Mouse (Mus musculus): ENCODE data around the gene Macrod1. TPM values are rescaled to one million over a fixed set of nuclear protein-coding genes. Genes with fewer than 3 reads are reported as not detected.

The Macrod1 gene
- polyA plus RNA-seq, 1 experiment from 2014 or later = 22.1 TPM

GRCm38 (mm10) chr19:7117653-7118307, 61.2 kb downstream of the Macrod1 start:
- Histone ChIP-seq H3K4me2 (replicated peaks) (no peak overlapping the region), H3K27me3 (peaks cover 3% of the 10 kb centered on the region; the same call in 1 of the 2 replicates), H3K9ac (no peak overlapping the region), H3K36me3 (no peaks in the 10 kb centered on the region), H3K9me3 (replicated peaks) (no peaks in the 10 kb centered on the region), H3K27ac (replicated peaks) (no peak overlapping the region), H3K4me3 (replicated peaks) (no peak overlapping the region), H3K4me1 (peaks cover 45% of the 10 kb centered on the region)
- no peak for ATAC-seq (ENCODE audit: insufficient number of reproducible peaks, low FRiP score, low TSS enrichment, low read depth)
- WGBS = 65% methylated on average over 8 of the region's 8 CpGs

- no peak for ATAC-seq (ENCODE audit: insufficient number of reproducible peaks, low FRiP score, low TSS enrichment, low read depth)
- WGBS = 70% methylated on average over 11 of the region's 11 CpGs
- H3K36me3 ChIP-seq = no peaks in the 10 kb centered on the region
- no peak overlapping the region for H3K9ac ChIP-seq
- H3K27ac ChIP-seq (replicated peaks) = no peak overlapping the region
- peaks cover 25% of the 10 kb centered on the region for H3K4me1 ChIP-seq
- no peak overlapping the region for H3K4me2 ChIP-seq (replicated peaks)
- no peaks in the 10 kb centered on the region for H3K9me3 ChIP-seq (replicated peaks)
- H3K27me3 ChIP-seq = peaks cover 3% of the 10 kb centered on the region; the same call in 1 of the 2 replicates
- no peak overlapping the region for H3K4me3 ChIP-seq (replicated peaks)
These were observed 64.6 kb downstream of the Macrod1 start for GRCm38 (mm10) chr19:7121252-7121651.

GRCm38 (mm10) chr19:7122277-7122676, 65.7 kb downstream of the Macrod1 start:
- no peaks in the 10 kb centered on the region for H3K9me3 ChIP-seq (replicated peaks)
- H3K4me3 ChIP-seq (replicated peaks) = no peak overlapping the region
- no peak overlapping the region for H3K9ac ChIP-seq
- H3K4me1 ChIP-seq = peaks cover 21% of the 10 kb centered on the region
- no peak overlapping the region for H3K4me2 ChIP-seq (replicated peaks)
- peaks cover 3% of the 10 kb centered on the region; the same call in 1 of the 2 replicates for H3K27me3 ChIP-seq
- 0 out of 2 replicates have a peak, but pooled peaks have one; percentile 31 for ATAC-seq (ENCODE audit: insufficient number of reproducible peaks, low FRiP score, low TSS enrichment, low read depth)
- H3K36me3 ChIP-seq = no peaks in the 10 kb centered on the region
- H3K27ac ChIP-seq (replicated peaks) = no peak overlapping the region; the same call in 1 of the 2 replicates
- WGBS = 45% methylated on average over 4 of the region's 4 CpGs

- Histone ChIP-seq H3K4me2 (replicated peaks) (no peak overlapping the region), H3K27ac (replicated peaks) (no peak overlapping the region; the same call in 1 of the 2 replicates), H3K4me3 (replicated peaks) (no peak overlapping the region), H3K36me3 (no peaks in the 10 kb centered on the region), H3K9me3 (replicated peaks) (no peaks in the 10 kb centered on the region), H3K9ac (no peak overlapping the region), H3K27me3 (peaks cover 3% of the 10 kb centered on the region; the same call in 1 of the 2 replicates), H3K4me1 (peaks cover 23% of the 10 kb centered on the region)
- 38% methylated on average over 10 of the region's 10 CpGs for WGBS
- 0 out of 2 replicates have a peak, but pooled peaks have one; percentile 6 for ATAC-seq (ENCODE audit: insufficient number of reproducible peaks, low FRiP score, low TSS enrichment, low read depth)
These were observed 66.2 kb downstream of the Macrod1 start for GRCm38 (mm10) chr19:7122698-7123306.

GRCm38 (mm10) chr19:7125526-7126156, 69.0 kb downstream of the Macrod1 start:
- Histone ChIP-seq H3K4me2 (replicated peaks) (no peak overlapping the region), H3K27me3 (no peaks in the 10 kb centered on the region), H3K27ac (replicated peaks) (no peak overlapping the region), H3K4me1 (peaks cover 45% of the 10 kb centered on the region), H3K4me3 (replicated peaks) (no peak overlapping the region), H3K9me3 (replicated peaks) (no peaks in the 10 kb centered on the region), H3K36me3 (no peaks in the 10 kb centered on the region), H3K9ac (no peak overlapping the region)
- no peak for ATAC-seq (ENCODE audit: insufficient number of reproducible peaks, low FRiP score, low TSS enrichment, low read depth)
- whole genome bisulfite sequencing = 75% methylated on average over 4 of the region's 4 CpGs

GRCm38 (mm10) chr19:7126209-7126608, 69.6 kb downstream of the Macrod1 start:
- H3K27ac ChIP-seq (replicated peaks) = no peak overlapping the region
- H3K9ac ChIP-seq = no peak overlapping the region
- WGBS = 79% methylated on average over 1 of the region's 1 CpGs
- H3K4me2 ChIP-seq (replicated peaks) = no peak overlapping the region
- peaks cover 45% of the 10 kb centered on the region for H3K4me1 ChIP-seq
- H3K9me3 ChIP-seq (replicated peaks) = no peaks in the 10 kb centered on the region
- H3K36me3 ChIP-seq = no peaks in the 10 kb centered on the region
- H3K27me3 ChIP-seq = no peaks in the 10 kb centered on the region; the same call in 1 of the 2 replicates
- no peak overlapping the region for H3K4me3 ChIP-seq (replicated peaks)
- ATAC-seq (ENCODE audit: insufficient number of reproducible peaks, low FRiP score, low TSS enrichment, low read depth) = no peak

GRCm38 (mm10) chr19:7126933-7127332, 70.3 kb downstream of the Macrod1 start:
- H3K9me3 ChIP-seq (replicated peaks) = no peaks in the 10 kb centered on the region
- H3K4me2 ChIP-seq (replicated peaks) = no peak overlapping the region
- WGBS = 86% methylated on average over 2 of the region's 2 CpGs
- H3K9ac ChIP-seq = no peak overlapping the region
- peaks cover 45% of the 10 kb centered on the region for H3K4me1 ChIP-seq
- H3K4me3 ChIP-seq (replicated peaks) = no peak overlapping the region
- H3K27me3 ChIP-seq = no peaks in the 10 kb centered on the region; the same call in 1 of the 2 replicates
- no peak overlapping the region for H3K27ac ChIP-seq (replicated peaks)
- no peaks in the 10 kb centered on the region for H3K36me3 ChIP-seq
- ATAC-seq (ENCODE audit: insufficient number of reproducible peaks, low FRiP score, low TSS enrichment, low read depth) = no peak

GRCm38 (mm10) chr19:7128551-7129475, 72.2 kb downstream of the Macrod1 start:
- H3K36me3 ChIP-seq = no peaks in the 10 kb centered on the region
- H3K9ac ChIP-seq = no peak overlapping the region
- WGBS = 37% methylated on average over 19 of the region's 19 CpGs
- H3K4me1 ChIP-seq = peaks cover 35% of the 10 kb centered on the region
- H3K9me3 ChIP-seq (replicated peaks) = no peaks in the 10 kb centered on the region
- no peak overlapping the region for H3K27ac ChIP-seq (replicated peaks)
- H3K4me3 ChIP-seq (replicated peaks) = no peak overlapping the region
- no peaks in the 10 kb centered on the region; the same call in 1 of the 2 replicates for H3K27me3 ChIP-seq
- ATAC-seq (ENCODE audit: insufficient number of reproducible peaks, low FRiP score, low TSS enrichment, low read depth) = no peak
- H3K4me2 ChIP-seq (replicated peaks) = no peak overlapping the region

- H3K27ac ChIP-seq (replicated peaks) = no peak overlapping the region
- 75% methylated on average over 11 of the region's 11 CpGs for WGBS
- peaks cover 50% of the 10 kb centered on the region for H3K4me1 ChIP-seq
- H3K4me2 ChIP-seq (replicated peaks) = no peak overlapping the region
- no peak overlapping the region for H3K9ac ChIP-seq
- no peak for ATAC-seq (ENCODE audit: insufficient number of reproducible peaks, low FRiP score, low TSS enrichment, low read depth)
- no peaks in the 10 kb centered on the region for H3K9me3 ChIP-seq (replicated peaks)
- no peak overlapping the region for H3K4me3 ChIP-seq (replicated peaks)
- no peaks in the 10 kb centered on the region for H3K36me3 ChIP-seq
- no peaks in the 10 kb centered on the region; the same call in 1 of the 2 replicates for H3K27me3 ChIP-seq
These were observed 73.7 kb downstream of the Macrod1 start for GRCm38 (mm10) chr19:7130317-7130716.

GRCm38 (mm10) chr19:7133436-7133835, 76.8 kb downstream of the Macrod1 start:
- Histone ChIP-seq H3K27me3 (peaks cover 2% of the 10 kb centered on the region; the same call in 1 of the 2 replicates), H3K9me3 (replicated peaks) (no peaks in the 10 kb centered on the region), H3K36me3 (no peaks in the 10 kb centered on the region), H3K4me1 (peaks cover 66% of the 10 kb centered on the region), H3K27ac (replicated peaks) (no peak overlapping the region), H3K4me2 (replicated peaks) (no peak overlapping the region), H3K9ac (no peak overlapping the region), H3K4me3 (replicated peaks) (no peak overlapping the region)
- ATAC-seq (ENCODE audit: insufficient number of reproducible peaks, low FRiP score, low TSS enrichment, low read depth) = no peak
- WGBS = 77% methylated on average over 9 of the region's 9 CpGs

Measured in embryonic facial prominence, embryonic 15.5 days (tissue).